Mouse (Mus musculus) spleen, embryonic (tissue): ENCODE data around the gene Btrc.

Experiments used
- CTCF ChIA-PET: fragments of 350-600 bp; sonication (Branson Sonifier 250); formaldehyde crosslinking; loops from one replicate; lab custom pipeline; 2022; lab: Charles Lee

The Btrc gene

DNA sequence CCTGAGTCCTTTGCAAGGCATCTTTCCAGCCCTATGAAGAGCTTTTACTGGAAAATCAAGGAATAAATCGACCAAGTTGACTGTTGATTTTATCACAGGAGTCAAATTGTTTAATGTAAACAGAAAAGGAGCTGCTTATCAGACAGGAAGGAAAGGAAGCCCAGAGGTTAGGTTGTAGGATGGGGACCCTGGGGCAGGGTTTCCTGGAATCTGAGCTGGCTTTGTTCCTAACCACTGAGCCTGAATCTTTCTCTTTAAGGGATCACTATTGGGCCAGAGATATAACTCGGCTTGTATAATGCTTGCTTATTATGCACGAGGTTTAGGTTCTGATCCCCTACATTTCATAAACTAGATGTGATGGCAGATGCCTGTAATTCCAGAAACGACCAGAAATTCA, 64.6 kb downstream of the Btrc start:
- CTCF ChIA-PET: interaction anchor here (0.6 to 1.2 kb wide), 2 partner anchors 28 to 187 kb away, joined by 3 to 7 read pairs; no protein-coding TSS in a partner anchor

GRCm38 (mm10) chr19:45430971-45431633, 67.6 kb downstream of the Btrc start:
- CTCF ChIA-PET: interaction anchor here (1.3 kb wide), 1 partner anchor 210 kb away, joined by 3 read pairs; no protein-coding TSS in a partner anchor

DNA sequence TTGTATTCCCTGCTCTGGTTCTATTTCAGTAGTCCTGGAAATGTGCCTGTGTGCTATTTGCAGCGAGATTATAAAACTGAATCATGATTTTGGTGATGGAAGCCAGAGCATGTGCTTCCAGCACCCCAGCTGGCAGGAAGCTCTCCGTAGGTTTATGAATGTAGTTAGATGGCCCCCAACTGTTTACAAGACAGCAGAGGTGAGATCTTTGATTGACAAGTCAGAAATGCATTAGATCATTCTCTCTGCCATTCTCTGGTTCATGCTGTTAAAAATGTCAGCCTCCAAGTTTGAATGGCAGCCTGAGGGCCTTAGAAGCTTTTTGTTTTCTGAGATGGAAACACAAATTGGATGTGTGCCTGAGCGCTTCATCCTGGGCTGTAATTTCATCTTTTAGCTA, 68.8 kb downstream of the Btrc start:
- CTCF ChIA-PET: interaction anchor here (1.3 kb wide), 1 partner anchor 212 kb away, joined by 3 read pairs; no protein-coding TSS in a partner anchor

- CTCF ChIA-PET: interaction anchor here (0.6 to 0.7 kb wide), 3 partner anchors 12 to 158 kb away, joined by 3 to 12 read pairs (median 4); no protein-coding TSS in a partner anchor
Measured at GRCm38 (mm10) chr19:45436019-45436418, 72.5 kb downstream of the Btrc start.

- CTCF ChIA-PET: interaction anchor here (0.6 kb wide), 2 partner anchors 11 to 141 kb away, joined by 3 to 4 read pairs; no protein-coding TSS in a partner anchor
Measured at GRCm38 (mm10) chr19:45437175-45437574, 73.6 kb downstream of the Btrc start.

DNA sequence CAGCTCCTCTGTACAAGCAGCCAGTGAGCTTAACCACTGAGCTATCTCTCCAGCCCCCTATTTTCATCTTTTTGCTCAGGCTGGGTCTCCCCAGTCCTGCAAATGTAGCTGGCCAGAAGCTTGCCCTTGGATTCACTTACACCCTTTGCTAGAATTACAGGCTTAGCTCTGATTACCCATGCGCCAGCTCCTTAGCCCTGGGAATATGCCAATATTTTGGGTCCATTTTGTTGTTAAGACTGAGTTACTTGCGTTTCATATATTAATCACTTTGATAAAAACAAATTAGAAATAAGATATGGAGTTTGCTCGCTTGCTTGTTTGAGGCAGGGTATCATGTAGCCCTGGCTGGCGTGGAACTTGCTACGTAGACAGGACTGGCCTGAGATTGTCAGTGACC, 74.7 kb downstream of the Btrc start:
- CTCF ChIA-PET: interaction anchor here (0.9 kb wide), 1 partner anchor 217 kb away, joined by 3 read pairs; no protein-coding TSS in a partner anchor

GRCm38 (mm10) chr19:45438928-45439846, 75.7 kb downstream of the Btrc start:
- CTCF ChIA-PET: no interaction called here

GRCm38 (mm10) chr19:45440554-45441175, 77.1 kb downstream of the Btrc start:
- CTCF ChIA-PET: no interaction called here

- CTCF ChIA-PET: no interaction called here
Measured at GRCm38 (mm10) chr19:45441717-45442116, 78.2 kb downstream of the Btrc start.

DNA sequence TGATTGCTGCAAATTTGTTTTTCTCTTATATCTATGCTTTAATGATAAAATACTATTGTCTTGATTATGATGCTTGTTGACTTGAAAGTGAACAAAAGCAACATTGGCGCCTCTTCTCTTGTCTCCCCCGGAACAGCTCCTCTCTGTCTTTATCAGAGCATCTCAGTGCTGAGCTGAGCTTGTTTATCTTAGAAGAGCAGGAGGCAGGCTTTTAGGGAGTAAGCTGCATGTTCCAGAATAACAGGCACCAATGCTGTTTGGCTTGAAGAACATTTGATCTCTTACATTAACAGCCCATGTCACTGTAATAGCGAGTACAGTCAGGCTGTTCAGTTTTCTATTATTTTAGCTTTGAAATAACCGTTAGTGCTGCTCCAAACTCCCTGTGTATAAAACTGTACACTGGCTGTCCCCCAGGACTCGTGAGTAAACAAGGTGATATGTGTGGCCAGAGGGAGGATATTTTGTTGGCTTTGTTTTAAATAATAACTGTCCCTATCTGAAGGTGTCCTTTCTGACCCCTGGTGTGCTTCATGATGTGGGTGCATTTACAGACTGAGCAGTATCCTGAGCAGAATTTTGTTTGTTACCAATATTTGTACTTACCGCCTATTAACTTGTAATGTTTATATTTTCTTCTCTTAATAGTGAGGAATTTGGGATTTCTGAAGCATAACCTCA, 81.9 kb downstream of the Btrc start:
- CTCF ChIA-PET: no interaction called here

GRCm38 (mm10) chr19:45446631-45447030, 83.1 kb downstream of the Btrc start:
- CTCF ChIA-PET: no interaction called here

DNA sequence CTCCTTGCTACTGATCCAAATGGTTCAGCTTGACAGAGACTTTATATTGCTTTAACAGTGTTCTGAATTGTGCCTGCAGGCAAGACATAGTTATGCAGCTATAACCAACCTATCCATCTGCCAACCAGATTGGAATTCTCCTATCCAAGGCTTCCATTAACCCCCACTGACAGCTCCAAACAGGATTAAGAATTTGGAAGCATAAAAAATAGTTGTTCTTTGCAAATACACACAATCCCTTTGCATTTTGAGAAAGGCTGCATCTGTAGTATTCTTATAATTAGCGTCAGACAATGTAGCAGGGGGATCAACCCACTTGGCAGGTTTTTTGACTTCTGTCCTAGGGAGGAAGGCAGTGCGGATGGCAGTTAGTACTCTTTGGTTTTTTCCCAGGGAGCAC, 83.7 kb downstream of the Btrc start:
- CTCF ChIA-PET: interaction anchor here (1.0 kb wide), 1 partner anchor 14 kb away, joined by 3 read pairs; no protein-coding TSS in a partner anchor

GRCm38 (mm10) chr19:45447886-45448285, 84.4 kb downstream of the Btrc start:
- CTCF ChIA-PET: interaction anchor here (0.5 to 1.0 kb wide), 3 partner anchors 11 to 13 kb away, joined by 3 to 12 read pairs (median 3); no protein-coding TSS in a partner anchor

DNA sequence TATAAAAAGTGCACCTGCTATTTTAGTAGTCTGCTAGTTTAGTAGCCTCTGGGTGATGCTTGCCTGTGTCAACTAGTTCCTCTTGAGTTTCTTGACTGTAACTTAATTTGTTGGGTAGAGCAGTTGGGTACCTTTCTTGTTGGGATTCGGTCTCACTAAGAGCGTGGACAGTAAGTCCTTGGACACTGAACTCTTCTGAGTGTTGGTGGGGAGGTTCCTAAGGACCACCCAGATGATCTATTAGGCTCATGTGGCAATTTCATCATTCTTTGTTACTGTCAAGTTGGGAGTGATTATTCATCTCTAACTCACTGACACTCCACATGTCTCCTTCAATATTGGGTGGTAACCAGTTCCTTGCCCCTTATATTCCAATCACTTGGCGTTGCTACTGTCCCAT, 90.9 kb downstream of the Btrc start:
- CTCF ChIA-PET: interaction anchor here (0.6 kb wide), 1 partner anchor 310 kb away, joined by 3 read pairs; no protein-coding TSS in a partner anchor

GRCm38 (mm10) chr19:45456896-45457295, 93.4 kb downstream of the Btrc start:
- CTCF ChIA-PET: no interaction called here

DNA sequence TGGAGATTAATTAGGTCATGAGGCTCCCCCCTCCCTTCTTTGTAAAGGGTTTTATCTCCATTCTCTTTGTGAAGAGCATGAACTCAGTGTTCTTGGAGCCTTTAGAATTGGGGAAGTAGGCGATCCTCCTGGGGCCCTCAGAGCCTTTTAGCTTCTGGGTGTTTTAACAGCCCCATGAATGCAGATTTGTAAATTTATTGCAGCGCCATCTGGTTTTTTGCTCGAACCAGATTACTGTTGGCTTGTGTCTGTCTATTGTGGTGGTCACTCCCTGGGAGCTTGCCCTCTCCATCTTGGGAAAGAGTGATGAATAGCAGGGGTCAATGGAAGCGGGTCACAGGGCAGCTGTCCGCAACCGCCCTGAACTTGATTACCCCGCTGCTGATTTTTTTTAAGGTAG, 95.2 kb downstream of the Btrc start:
- CTCF ChIA-PET: no interaction called here

- CTCF ChIA-PET: interaction anchor here (0.9 kb wide), 1 partner anchor 12 kb away, joined by 3 read pairs; no protein-coding TSS in a partner anchor
Measured at GRCm38 (mm10) chr19:45459931-45460665, 96.6 kb downstream of the Btrc start.

DNA sequence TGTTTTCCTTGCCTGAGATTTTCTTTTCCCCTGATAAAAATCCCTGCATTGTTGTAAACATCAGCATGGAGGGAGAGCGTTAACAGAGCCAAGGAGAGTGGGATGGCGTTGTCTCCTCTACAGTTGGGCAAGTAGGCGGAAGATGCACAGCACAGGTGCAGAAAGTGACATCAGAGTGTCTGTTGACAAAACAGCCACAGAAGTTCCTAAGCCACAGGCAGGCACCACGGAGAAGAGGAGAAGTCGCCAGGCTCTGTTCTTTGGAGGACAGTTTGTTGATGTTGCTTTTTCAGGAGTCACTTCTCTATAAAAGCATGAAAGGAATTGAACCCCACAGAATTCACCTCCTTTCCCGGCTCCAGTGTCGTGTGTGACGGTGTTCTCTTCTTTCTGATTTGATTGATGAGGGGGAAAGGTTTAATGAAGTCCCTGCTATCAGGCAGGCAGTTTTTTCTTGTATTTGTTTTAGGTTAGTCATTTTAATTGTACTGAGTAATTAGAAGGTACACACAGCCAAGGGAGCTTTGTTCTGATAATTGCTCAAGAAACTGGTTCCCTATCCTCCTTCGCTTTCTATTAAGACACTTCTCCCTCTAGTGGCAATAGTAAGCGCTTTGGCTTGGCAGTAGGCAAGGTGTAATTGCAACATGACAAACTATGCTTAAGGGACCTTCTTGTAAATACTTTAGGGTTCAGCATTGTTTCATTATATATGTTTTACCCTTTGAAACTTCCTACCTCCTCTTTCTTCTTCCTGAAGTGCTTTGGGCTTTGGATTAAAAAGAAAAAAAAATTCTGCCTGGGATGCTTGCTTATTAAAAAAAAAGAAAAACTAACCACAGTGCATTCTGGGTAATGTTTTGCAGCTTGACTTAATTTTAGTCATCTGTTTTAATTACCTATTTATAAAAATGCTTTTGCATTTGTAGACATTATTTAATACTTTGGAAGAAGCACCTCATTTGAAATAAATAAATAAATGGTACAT, 97.5 kb downstream of the Btrc start:
- CTCF ChIA-PET: interaction anchor here (0.6 kb wide), 1 partner anchor 13 kb away, joined by 3 read pairs; no protein-coding TSS in a partner anchor

GRCm38 (mm10) chr19:45469760-45470159, 106.2 kb downstream of the Btrc start:
- CTCF ChIA-PET: no interaction called here
